Mouse (Mus musculus) forebrain, embryonic 13.5 days (tissue): ENCODE measurements at regions not wholly inside any gene's neighbourhood (a gene's known extent, or its start where the extent isn't known, plus 50 kb on each side); places are given as distances from the start of the nearest gene placed in this dataset.
A peak's percentile ranks its signal among the peaks of the same experiment; 100 is the strongest.

ENCODE experiments used
- ATAC-seq: fragments of 200-750 bp; cut with Nextera tagmentation; 2 replicates; pipeline ENCODE4 v1.8.0; 2017
- H3K27ac ChIP-seq: fragments of 300-500 bp; sonication (generic); 2 replicates; pipeline ENCODE4 v1.5.1; 2015; ENCODE audit warnings: inconsistent platforms, mild to moderate bottlenecking, moderate library complexity
- H3K27me3 ChIP-seq: fragments of 300-500 bp; sonication (generic); 2 replicates; pipeline ENCODE4 v1.6.1; 2015; ENCODE audit warnings: mild to moderate bottlenecking, inconsistent platforms
- H3K36me3 ChIP-seq: fragments of 300-500 bp; sonication (generic); 2 replicates; pipeline ENCODE4 v1.6.1; 2015; ENCODE audit warnings: mild to moderate bottlenecking, inconsistent platforms; ENCODE audit not compliant: poor library complexity, severe bottlenecking
- H3K4me1 ChIP-seq: fragments of 300-500 bp; sonication (generic); 2 replicates; pipeline ENCODE4 v1.6.1; 2015; ENCODE audit warnings: inconsistent platforms
- H3K4me2 ChIP-seq: fragments of 300-500 bp; sonication (generic); 2 replicates; pipeline ENCODE4 v1.6.1; 2015; ENCODE audit warnings: inconsistent platforms, mild to moderate bottlenecking, moderate library complexity
- H3K4me3 ChIP-seq: fragments of 300-500 bp; sonication (generic); 2 replicates; pipeline ENCODE4 v1.5.1; 2015; ENCODE audit warnings: mild to moderate bottlenecking, inconsistent platforms
- H3K9ac ChIP-seq: fragments of 300-500 bp; sonication (generic); 2 replicates; pipeline ENCODE4 v1.6.1; 2015; ENCODE audit warnings: mild to moderate bottlenecking, inconsistent platforms
- H3K9me3 ChIP-seq: fragments of 300-500 bp; sonication (generic); replicated peaks from 2 replicates; pipeline ENCODE4 v1.6.1; 2016; ENCODE audit warnings: inconsistent platforms
- WGBS: fragments of 180-500 bp; shearing (Covaris S2); methylation state at CpG from one replicate; pipeline ENCODE4 v1.1.7; 2015; 5-methylcytosine and 5-hydroxymethylcytosine counted together

- H3K9ac ChIP-seq = no peak overlapping the region
- no peaks in the 10 kb centered on the region for H3K4me1 ChIP-seq
- WGBS = 94% methylated on average over 6 of the region's 6 CpGs
- no peak overlapping the region for H3K27ac ChIP-seq
- no peaks in the 10 kb centered on the region for H3K27me3 ChIP-seq
- ATAC-seq = no peak
- no peak overlapping the region for H3K4me3 ChIP-seq
- no peaks in the 10 kb centered on the region for H3K9me3 ChIP-seq
- no peaks in the 10 kb centered on the region for H3K36me3 ChIP-seq
- H3K4me2 ChIP-seq = no peak overlapping the region
These were observed 412.9 kb downstream of the Cd109 start for GRCm38 (mm10) chr9:79028234-79028633.

GRCm38 (mm10) chr9:79029456-79029855 is 414.1 kb downstream of the Cd109 start:
- no peak overlapping the region for H3K27ac ChIP-seq
- no peak for ATAC-seq
- no peaks in the 10 kb centered on the region for H3K9me3 ChIP-seq
- H3K9ac ChIP-seq = no peak overlapping the region
- no peak overlapping the region for H3K4me3 ChIP-seq
- no peaks in the 10 kb centered on the region for H3K27me3 ChIP-seq
- 85% methylated on average over 9 of the region's 9 CpGs for WGBS
- H3K36me3 ChIP-seq = no peaks in the 10 kb centered on the region
- no peak overlapping the region for H3K4me2 ChIP-seq
- H3K4me1 ChIP-seq = no peaks in the 10 kb centered on the region

DNA sequence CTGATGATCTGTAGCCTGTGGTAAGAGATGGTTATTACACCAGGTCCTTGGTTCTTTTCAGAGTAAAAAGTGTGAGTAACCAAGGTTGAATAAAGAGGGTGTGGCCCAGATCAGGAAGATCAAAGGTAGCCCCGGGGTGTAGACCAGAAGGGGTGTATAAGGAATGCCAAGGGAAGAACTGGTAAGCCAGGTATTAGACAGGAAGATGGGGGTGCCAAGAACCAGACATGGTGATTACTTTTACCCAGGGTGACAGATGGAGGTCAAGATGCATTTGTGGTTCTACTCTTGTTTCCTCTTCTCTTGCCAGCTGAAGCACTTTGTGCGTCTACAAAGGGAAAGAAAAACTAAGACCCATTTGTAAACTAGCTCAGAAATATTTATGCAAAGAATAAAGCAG is 420.3 kb downstream of the Cd109 start:
- Histone ChIP-seq H3K4me2 (no peak overlapping the region), H3K4me1 (no peaks in the 10 kb centered on the region), H3K27ac (no peak overlapping the region), H3K27me3 (no peaks in the 10 kb centered on the region), H3K36me3 (no peaks in the 10 kb centered on the region), H3K4me3 (no peak overlapping the region), H3K9me3 (no peaks in the 10 kb centered on the region), H3K9ac (no peak overlapping the region)
- no peak for ATAC-seq
- 89% methylated on average over 2 of the region's 2 CpGs for WGBS

GRCm38 (mm10) chr9:79037054-79037453 is 421.7 kb downstream of the Cd109 start:
- ATAC-seq = no peak

GRCm38 (mm10) chr9:79038971-79039370 is 423.6 kb downstream of the Cd109 start:
- no peak overlapping the region for H3K27ac ChIP-seq
- no peak overlapping the region for H3K4me3 ChIP-seq
- no peak for ATAC-seq
- H3K4me2 ChIP-seq = no peak overlapping the region
- 86% methylated on average over 4 of the region's 4 CpGs for WGBS
- no peaks in the 10 kb centered on the region for H3K4me1 ChIP-seq
- no peaks in the 10 kb centered on the region for H3K9me3 ChIP-seq
- no peaks in the 10 kb centered on the region for H3K27me3 ChIP-seq
- no peak overlapping the region for H3K9ac ChIP-seq
- no peaks in the 10 kb centered on the region for H3K36me3 ChIP-seq

More at GRCm38 (mm10) chr9:79037054-79037453, 421.7 kb downstream of the Cd109 start:
- Histone ChIP-seq H3K9ac (no peak overlapping the region), H3K4me1 (no peaks in the 10 kb centered on the region), H3K27me3 (no peaks in the 10 kb centered on the region), H3K4me3 (no peak overlapping the region), H3K36me3 (no peaks in the 10 kb centered on the region), H3K4me2 (no peak overlapping the region), H3K9me3 (no peaks in the 10 kb centered on the region), H3K27ac (no peak overlapping the region)
- 89% methylated on average over 1 of the region's 1 CpGs for WGBS

- H3K4me3 ChIP-seq = no peak overlapping the region
- no peak overlapping the region for H3K27ac ChIP-seq
- no peaks in the 10 kb centered on the region for H3K4me1 ChIP-seq
- H3K9me3 ChIP-seq = no peaks in the 10 kb centered on the region
- 73% methylated on average over 1 of the region's 1 CpGs for WGBS
- ATAC-seq = peak; percentile 62; the same call in 1 of the 2 replicates
- no peaks in the 10 kb centered on the region for H3K36me3 ChIP-seq
- H3K27me3 ChIP-seq = no peaks in the 10 kb centered on the region
- H3K9ac ChIP-seq = no peak overlapping the region
- no peak overlapping the region for H3K4me2 ChIP-seq
These were observed 429.0 kb downstream of the Cd109 start for GRCm38 (mm10) chr9:79044344-79044743.

GRCm38 (mm10) chr9:79045314-79045713 is 430.0 kb downstream of the Cd109 start:
- Histone ChIP-seq H3K4me2 (no peak overlapping the region), H3K27me3 (no peaks in the 10 kb centered on the region), H3K36me3 (no peaks in the 10 kb centered on the region), H3K4me1 (no peaks in the 10 kb centered on the region), H3K27ac (no peak overlapping the region), H3K9ac (no peak overlapping the region), H3K4me3 (no peak overlapping the region), H3K9me3 (no peaks in the 10 kb centered on the region)
- WGBS = 9% methylated on average over 2 of the region's 2 CpGs
- no peak for ATAC-seq

GRCm38 (mm10) chr9:79071961-79072360 is 456.6 kb downstream of the Cd109 start:
- 84% methylated on average over 3 of the region's 3 CpGs for WGBS
- no peak overlapping the region for H3K4me2 ChIP-seq

GRCm38 (mm10) chr9:79109611-79110010 is 494.3 kb downstream of the Cd109 start:
- no peaks in the 10 kb centered on the region for H3K27me3 ChIP-seq
- H3K9ac ChIP-seq = no peak overlapping the region
- H3K9me3 ChIP-seq = no peaks in the 10 kb centered on the region
- no peak overlapping the region for H3K27ac ChIP-seq
- H3K4me2 ChIP-seq = no peak overlapping the region
- no peaks in the 10 kb centered on the region for H3K36me3 ChIP-seq
- H3K4me1 ChIP-seq = no peaks in the 10 kb centered on the region
- ATAC-seq = peak; percentile 70; the same call in 1 of the 2 replicates
- no peak overlapping the region for H3K4me3 ChIP-seq
- WGBS = 70% methylated on average over 2 of the region's 2 CpGs

More at GRCm38 (mm10) chr9:79071961-79072360, 456.6 kb downstream of the Cd109 start:
- Histone ChIP-seq H3K27me3 (no peaks in the 10 kb centered on the region), H3K9me3 (no peaks in the 10 kb centered on the region), H3K27ac (no peak overlapping the region), H3K36me3 (no peaks in the 10 kb centered on the region), H3K4me1 (no peaks in the 10 kb centered on the region), H3K4me3 (no peak overlapping the region), H3K9ac (no peak overlapping the region)
- no peak for ATAC-seq

GRCm38 (mm10) chr9:79111326-79111725 is 496.0 kb downstream of the Cd109 start:
- Histone ChIP-seq H3K4me3 (no peak overlapping the region), H3K9ac (no peak overlapping the region), H3K27me3 (no peaks in the 10 kb centered on the region), H3K4me2 (no peak overlapping the region), H3K36me3 (no peaks in the 10 kb centered on the region), H3K9me3 (no peaks in the 10 kb centered on the region), H3K27ac (no peak overlapping the region), H3K4me1 (no peaks in the 10 kb centered on the region)
- 82% methylated on average over 2 of the region's 2 CpGs for WGBS
- ATAC-seq = no peak

DNA sequence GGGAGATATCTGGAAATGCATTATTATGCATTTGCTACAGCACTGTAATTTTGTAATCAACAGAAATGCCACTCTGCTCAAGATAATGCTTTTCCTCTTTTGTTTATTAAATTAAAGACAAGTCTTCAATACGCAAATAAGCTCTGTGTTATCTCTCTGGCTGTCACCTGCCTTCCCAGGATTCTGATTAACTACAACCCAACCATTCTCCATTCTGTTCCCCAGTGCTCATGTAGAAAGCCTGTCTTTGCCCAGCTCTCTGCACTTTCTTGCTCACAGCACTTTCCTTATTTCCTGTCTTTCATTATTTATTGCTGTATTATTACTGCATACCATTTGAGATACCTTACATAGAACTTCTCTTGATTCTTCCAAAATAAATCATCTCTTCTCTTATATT is 525.6 kb downstream of the Cd109 start:
- no peak for ATAC-seq
- no peaks in the 10 kb centered on the region for H3K4me1 ChIP-seq
- no peaks in the 10 kb centered on the region for H3K27me3 ChIP-seq
- no peak overlapping the region for H3K4me3 ChIP-seq
- no peak overlapping the region for H3K9ac ChIP-seq
- H3K4me2 ChIP-seq = no peak overlapping the region
- H3K36me3 ChIP-seq = no peaks in the 10 kb centered on the region
- no peaks in the 10 kb centered on the region for H3K9me3 ChIP-seq
- H3K27ac ChIP-seq = no peak overlapping the region
- whole genome bisulfite sequencing = 66% methylated on average over 1 of the region's 1 CpGs

GRCm38 (mm10) chr9:79146004-79146403 is 530.7 kb downstream of the Cd109 start:
- H3K4me1 ChIP-seq = no peaks in the 10 kb centered on the region
- no peak for ATAC-seq
- H3K9me3 ChIP-seq = no peaks in the 10 kb centered on the region
- no peak overlapping the region for H3K27ac ChIP-seq
- 81% methylated on average over 3 of the region's 3 CpGs for WGBS
- H3K4me3 ChIP-seq = no peak overlapping the region
- H3K27me3 ChIP-seq = no peaks in the 10 kb centered on the region
- no peaks in the 10 kb centered on the region for H3K36me3 ChIP-seq
- no peak overlapping the region for H3K4me2 ChIP-seq
- no peak overlapping the region for H3K9ac ChIP-seq

- Histone ChIP-seq H3K36me3 (no peaks in the 10 kb centered on the region), H3K9me3 (no peaks in the 10 kb centered on the region), H3K9ac (no peak overlapping the region), H3K27me3 (no peaks in the 10 kb centered on the region), H3K27ac (no peak overlapping the region), H3K4me3 (no peak overlapping the region), H3K4me2 (no peak overlapping the region), H3K4me1 (no peaks in the 10 kb centered on the region)
- 63% methylated on average over 2 of the region's 2 CpGs for WGBS
- ATAC-seq = no peak
These were observed 550.2 kb downstream of the Cd109 start for GRCm38 (mm10) chr9:79165596-79165995.
